Mouse (Mus musculus): ENCODE measurements around the gene Dkk1.

- TF ChIP-seq CTCF (IDR thresholded peaks at IDR 0.05; ENCODE audit: borderline replicate concordance, control insufficient read depth, extremely low read depth, insufficient read depth, low read length, poor library complexity), result no peak
- TF ChIP-seq POLR2A (IDR thresholded peaks at IDR 0.05; ENCODE audit: control insufficient read depth, extremely low read depth, insufficient read depth, low read length, poor library complexity), result no peak
These were observed 36.9 kb upstream of the Dkk1 start for GRCm38 (mm10) chr19:30586366-30586765.
